Mouse (Mus musculus): ENCODE data around the gene Scrn3. TPM values are rescaled to one million over a fixed set of nuclear protein-coding genes. Genes with fewer than 3 reads are reported as not detected.

The Scrn3 gene
- polyA plus RNA-seq, 1 experiment from 2014 or later = 7.9 TPM

GRCm38 (mm10) chr2:73273249-73274118, 38.9 kb upstream of the Scrn3 start:
- peak overlapping the region; percentile 49 for H3K9ac ChIP-seq (replicated peaks; ENCODE audit: low read length)
- no peaks in the 10 kb centered on the region for H3K36me3 ChIP-seq (ENCODE audit: control insufficient read depth, insufficient read depth, low read length)
- no peaks in the 10 kb centered on the region for H3K9me3 ChIP-seq (ENCODE audit: control insufficient read depth, low read length)
- H3K27ac ChIP-seq (replicated peaks; ENCODE audit: low read depth, low read length) = peak overlapping the region; percentile 61
- H3K4me3 ChIP-seq (replicated peaks; ENCODE audit: low read depth, low read length) = peak overlapping the region; percentile 37
- peaks cover 75% of the 10 kb centered on the region for H3K27me3 ChIP-seq (ENCODE audit: control insufficient read depth, insufficient read depth, low read length)
- 0% methylated on average over 102 of the region's 110 CpGs for WGBS
- H3K4me1 ChIP-seq (ENCODE audit: control insufficient read depth, insufficient read depth, low read length) = peaks cover 15% of the 10 kb centered on the region
- 0 out of 2 replicates have a peak, but pooled peaks have one; percentile 25 for ATAC-seq (ENCODE audit: low FRiP score, low TSS enrichment)
- peak; percentile 53 for DNase-seq
- peak overlapping the region; percentile 54 for H3K4me2 ChIP-seq (ENCODE audit: low read length)

GRCm38 (mm10) chr2:73274119-73274920, 38.1 kb upstream of the Scrn3 start:
- Histone ChIP-seq H3K27me3 (ENCODE audit: control insufficient read depth, insufficient read depth, low read length) (peaks cover 76% of the 10 kb centered on the region), H3K4me1 (ENCODE audit: control insufficient read depth, insufficient read depth, low read length) (peaks cover 21% of the 10 kb centered on the region), H3K36me3 (ENCODE audit: control insufficient read depth, insufficient read depth, low read length) (no peaks in the 10 kb centered on the region), H3K9me3 (ENCODE audit: control insufficient read depth, low read length) (no peaks in the 10 kb centered on the region), H3K27ac (replicated peaks; ENCODE audit: low read depth, low read length) (peak overlapping the region; percentile 61), H3K4me2 (ENCODE audit: low read length) (peak overlapping the region; percentile 54), H3K4me3 (replicated peaks; ENCODE audit: low read depth, low read length) (peak overlapping the region; percentile 37), H3K9ac (replicated peaks; ENCODE audit: low read length) (peak overlapping the region; percentile 49)
- 0 out of 2 replicates have a peak, but pooled peaks have one; percentile 7 for ATAC-seq (ENCODE audit: low FRiP score, low TSS enrichment)
- peak; percentile 73 for DNase-seq
- under 1% methylated on average over 88 of the region's 88 CpGs for WGBS

- 9% methylated on average over 8 of the region's 8 CpGs for WGBS
- H3K27ac ChIP-seq (replicated peaks; ENCODE audit: low read depth, low read length) = 0 out of 2 replicates have a peak overlapping the region, but pooled peaks have one; percentile 13
- H3K36me3 ChIP-seq (ENCODE audit: control insufficient read depth, insufficient read depth, low read length) = no peaks in the 10 kb centered on the region
- H3K4me2 ChIP-seq (ENCODE audit: low read length) = no peak overlapping the region
- peak; percentile 23 for DNase-seq
- ATAC-seq (ENCODE audit: low FRiP score, low TSS enrichment) = no peak
- H3K4me3 ChIP-seq (replicated peaks; ENCODE audit: low read depth, low read length) = peak overlapping the region; percentile 4
- H3K9ac ChIP-seq (replicated peaks; ENCODE audit: low read length) = 0 out of 2 replicates have a peak overlapping the region, but pooled peaks have one; percentile 16
- no peaks in the 10 kb centered on the region for H3K9me3 ChIP-seq (ENCODE audit: control insufficient read depth, low read length)
- peaks cover 69% of the 10 kb centered on the region for H3K27me3 ChIP-seq (ENCODE audit: control insufficient read depth, insufficient read depth, low read length)
- H3K4me1 ChIP-seq (ENCODE audit: control insufficient read depth, insufficient read depth, low read length) = peaks cover 21% of the 10 kb centered on the region
Measured at GRCm38 (mm10) chr2:73275261-73276040, 37.0 kb upstream of the Scrn3 start.

- H3K4me2 ChIP-seq (ENCODE audit: low read length) = no peak overlapping the region
- WGBS = 0% methylated on average over 6 of the region's 6 CpGs
- no peaks in the 10 kb centered on the region for H3K36me3 ChIP-seq (ENCODE audit: control insufficient read depth, insufficient read depth, low read length)
Measured at GRCm38 (mm10) chr2:73276141-73276571, 36.2 kb upstream of the Scrn3 start.

GRCm38 (mm10) chr2:73277021-73277708, 35.2 kb upstream of the Scrn3 start:
- no peaks in the 10 kb centered on the region for H3K9me3 ChIP-seq (ENCODE audit: control insufficient read depth, low read length)
- H3K9ac ChIP-seq (replicated peaks; ENCODE audit: low read length) = peak overlapping the region; percentile 30; the same call in 1 of the 2 replicates
- peaks cover 69% of the 10 kb centered on the region for H3K27me3 ChIP-seq (ENCODE audit: control insufficient read depth, insufficient read depth, low read length)
- DNase-seq (peak; percentile 57), ATAC-seq (ENCODE audit: low FRiP score, low TSS enrichment) (no peak)
- WGBS = under 1% methylated on average over 38 of the region's 38 CpGs
- H3K27ac ChIP-seq (replicated peaks; ENCODE audit: low read depth, low read length) = peak overlapping the region; percentile 60
- H3K4me1 ChIP-seq (ENCODE audit: control insufficient read depth, insufficient read depth, low read length) = peaks cover 21% of the 10 kb centered on the region
- H3K4me3 ChIP-seq (replicated peaks; ENCODE audit: low read depth, low read length) = peak overlapping the region; percentile 20
- peak overlapping the region; percentile 40 for H3K4me2 ChIP-seq (ENCODE audit: low read length)
- no peaks in the 10 kb centered on the region for H3K36me3 ChIP-seq (ENCODE audit: control insufficient read depth, insufficient read depth, low read length)

More at GRCm38 (mm10) chr2:73276141-73276571, 36.2 kb upstream of the Scrn3 start:
- peak overlapping the region; percentile 13; the same call in 1 of the 2 replicates for H3K27ac ChIP-seq (replicated peaks; ENCODE audit: low read depth, low read length)
- peaks cover 21% of the 10 kb centered on the region for H3K4me1 ChIP-seq (ENCODE audit: control insufficient read depth, insufficient read depth, low read length)
- H3K9ac ChIP-seq (replicated peaks; ENCODE audit: low read length) = no peak overlapping the region; the same call in 1 of the 2 replicates
- DNase-seq (peak; percentile 63), ATAC-seq (ENCODE audit: low FRiP score, low TSS enrichment) (no peak)
- no peaks in the 10 kb centered on the region for H3K9me3 ChIP-seq (ENCODE audit: control insufficient read depth, low read length)
- peaks cover 69% of the 10 kb centered on the region for H3K27me3 ChIP-seq (ENCODE audit: control insufficient read depth, insufficient read depth, low read length)
- H3K4me3 ChIP-seq (replicated peaks; ENCODE audit: low read depth, low read length) = peak overlapping the region; percentile 4

- Histone ChIP-seq H3K9ac (replicated peaks; ENCODE audit: low read length) (peak overlapping the region; percentile 30; the same call in 1 of the 2 replicates), H3K27ac (replicated peaks; ENCODE audit: low read depth, low read length) (peak overlapping the region; percentile 60), H3K4me3 (replicated peaks; ENCODE audit: low read depth, low read length) (peak overlapping the region; percentile 20), H3K4me2 (ENCODE audit: low read length) (peak overlapping the region; percentile 40), H3K27me3 (ENCODE audit: control insufficient read depth, insufficient read depth, low read length) (peaks cover 69% of the 10 kb centered on the region), H3K36me3 (ENCODE audit: control insufficient read depth, insufficient read depth, low read length) (no peaks in the 10 kb centered on the region), H3K4me1 (ENCODE audit: control insufficient read depth, insufficient read depth, low read length) (peaks cover 21% of the 10 kb centered on the region), H3K9me3 (ENCODE audit: control insufficient read depth, low read length) (no peaks in the 10 kb centered on the region)
- DNase-seq = peak; percentile 37
- WGBS = under 1% methylated on average over 18 of the region's 18 CpGs
- no peak for ATAC-seq (ENCODE audit: low FRiP score, low TSS enrichment)
Measured at GRCm38 (mm10) chr2:73277709-73278075, 34.7 kb upstream of the Scrn3 start.

GRCm38 (mm10) chr2:73278131-73278854, 34.1 kb upstream of the Scrn3 start:
- Histone ChIP-seq H3K36me3 (ENCODE audit: control insufficient read depth, insufficient read depth, low read length) (no peaks in the 10 kb centered on the region), H3K4me1 (ENCODE audit: control insufficient read depth, insufficient read depth, low read length) (peaks cover 18% of the 10 kb centered on the region), H3K27ac (replicated peaks; ENCODE audit: low read depth, low read length) (peak overlapping the region; percentile 73), H3K9ac (replicated peaks; ENCODE audit: low read length) (no peak overlapping the region; the same call in 1 of the 2 replicates), H3K27me3 (ENCODE audit: control insufficient read depth, insufficient read depth, low read length) (peaks cover 64% of the 10 kb centered on the region), H3K9me3 (ENCODE audit: control insufficient read depth, low read length) (no peaks in the 10 kb centered on the region), H3K4me3 (replicated peaks; ENCODE audit: low read depth, low read length) (peak overlapping the region; percentile 20), H3K4me2 (ENCODE audit: low read length) (peak overlapping the region; percentile 43)
- ATAC-seq (ENCODE audit: low FRiP score, low TSS enrichment) (peak; percentile 74; the same call in 1 of the 2 replicates), DNase-seq (peak; percentile 97)
- under 1% methylated on average over 20 of the region's 20 CpGs for WGBS

Data from midbrain, embryonic 14.5 days (tissue).